Mouse (Mus musculus) myocyte (in vitro differentiated cells): Measurements from ENCODE around the gene Inhbe.

ENCODE experiments used
- CEBPB ChIP-seq: IDR thresholded peaks from 2 replicates; pipeline ENCODE4 v1.6.1; 2011; ENCODE audit warnings: mild to moderate bottlenecking, moderate library complexity; ENCODE audit not compliant: poor library complexity, insufficient read depth, severe bottlenecking
- E2F4 ChIP-seq: IDR thresholded peaks from one replicate; pipeline ENCODE4 v1.6.1; 2011; ENCODE audit warnings: mild to moderate bottlenecking, control low read depth, moderate library complexity; ENCODE audit not compliant: insufficient read depth
- MAX ChIP-seq: IDR thresholded peaks from one replicate; pipeline ENCODE4 v1.6.1; 2011; ENCODE audit warnings: low read depth, mild to moderate bottlenecking, control low read depth
- MYOD1 ChIP-seq, 3 experiments: IDR thresholded peaks; one replicate each; pipeline ENCODE4 v1.6.1; 2011; ENCODE audit warnings: control low read depth in 2 of 3, low read depth in 2 of 3, mild to moderate bottlenecking in 2 of 3, moderate library complexity in 1 of 3; ENCODE audit not compliant: insufficient read length in 2 of 3, control insufficient read depth in 1 of 3
- POLR2A ChIP-seq: IDR thresholded peaks from one replicate; pipeline ENCODE4 v1.6.1; 2011; ENCODE audit warnings: low read depth, mild to moderate bottlenecking, control low read depth, moderate library complexity; ENCODE audit not compliant: insufficient read length
- POLR2AphosphoS2 ChIP-seq: IDR thresholded peaks from one replicate; pipeline ENCODE4 v1.6.1; 2011; ENCODE audit warnings: low read depth, control low read depth; ENCODE audit not compliant: insufficient read length
- REST ChIP-seq: IDR thresholded peaks from one replicate; pipeline ENCODE4 v1.6.1; 2011; ENCODE audit warnings: mild to moderate bottlenecking, control low read depth, moderate library complexity; ENCODE audit not compliant: insufficient read depth, insufficient read length
- TCF12 ChIP-seq: IDR thresholded peaks from one replicate; pipeline ENCODE4 v1.6.1; 2011; ENCODE audit warnings: mild to moderate bottlenecking, control low read depth; ENCODE audit not compliant: poor library complexity, insufficient read depth, severe bottlenecking

DNA sequence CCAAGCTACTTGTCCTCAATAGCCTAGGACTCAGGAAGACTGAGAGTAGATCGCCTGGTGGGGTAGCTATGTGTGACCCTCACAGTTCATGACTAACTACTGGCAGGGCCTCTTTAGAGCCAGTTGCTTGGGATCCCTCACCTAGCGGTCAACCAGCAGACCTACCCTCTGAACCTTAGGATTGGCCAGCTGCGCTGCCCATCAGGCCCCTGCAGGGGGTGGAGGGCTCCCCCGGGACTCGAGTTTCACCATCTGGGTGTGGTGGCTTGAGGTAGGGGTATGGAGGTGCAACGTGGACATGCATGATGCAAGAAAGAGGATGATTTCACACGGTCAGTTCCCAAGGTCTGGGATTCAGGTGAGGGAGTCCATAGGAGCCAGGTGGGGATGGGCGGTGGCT lies 2.5 kb downstream of the Inhbe start:
- TF ChIP-seq E2F4: no peak
- TF ChIP-seq POLR2A: no peak
- no peak for TF ChIP-seq MAX
- TF ChIP-seq TCF12: no peak
- TF ChIP-seq MYOD1 (IDR thresholded peaks at IDR 0.05; ENCODE audit: control insufficient read depth in 1 of 3, insufficient read length in 2 of 3, low read depth in 2 of 3): no peak
- TF ChIP-seq POLR2AphosphoS2: no peak
- no peak for TF ChIP-seq CEBPB
- no peak for TF ChIP-seq REST
